Mouse (Mus musculus) liver, postnatal 0 days (tissue): ENCODE results near the gene Uri1.

Experiments used
- CTCF ChIP-seq: sonication (generic); IDR thresholded peaks from 2 replicates; pipeline ENCODE4 v1.5.1; 2016; ENCODE audit warnings: antibody characterized with exemption, low read depth
- EP300 ChIP-seq: IDR thresholded peaks from 2 replicates; pipeline ENCODE4 v1.6.1; 2016; ENCODE audit warnings: antibody characterized with exemption, low read depth, mild to moderate bottlenecking

- TF ChIP-seq EP300 (no peak), CTCF (no peak)
Observed at GRCm38 (mm10) chr7:38013946-38014345, 9.4 kb downstream of the Uri1 start.
